Mouse (Mus musculus) forebrain, embryonic 10.5 days (tissue): ENCODE data around the gene Mrpl39. TPM values are rescaled to one million over a fixed set of nuclear protein-coding genes. Genes with fewer than 3 reads are reported as not detected.

Experiments
- DNase-seq: peaks from one replicate; pipeline ENCODE4 v3.0.0-alpha.2; 2017; ENCODE audit warnings: low spot score; ENCODE audit errors: extremely low spot score
- H3K27ac ChIP-seq: fragments of 300-500 bp; sonication (generic); 2 replicates; pipeline ENCODE4 v1.5.1; 2016; ENCODE audit warnings: mild to moderate bottlenecking
- H3K27me3 ChIP-seq: fragments of 300-500 bp; sonication (generic); 2 replicates; pipeline ENCODE4 v1.6.1; 2016; ENCODE audit warnings: mild to moderate bottlenecking; ENCODE audit not compliant: poor library complexity, severe bottlenecking
- H3K36me3 ChIP-seq: fragments of 300-500 bp; sonication (generic); replicated peaks from 2 replicates; pipeline ENCODE4 v1.6.1; 2016; ENCODE audit warnings: mild to moderate bottlenecking, moderate library complexity
- H3K4me1 ChIP-seq: fragments of 300-500 bp; sonication (generic); 2 replicates; pipeline ENCODE4 v1.6.1; 2016
- H3K4me3 ChIP-seq: fragments of 300-500 bp; sonication (generic); 2 replicates; pipeline ENCODE4 v1.5.1; 2016; ENCODE audit warnings: mild to moderate bottlenecking, moderate library complexity
- H3K9me3 ChIP-seq: fragments of 300-500 bp; sonication (generic); 2 replicates; pipeline ENCODE4 v1.6.1; 2016; ENCODE audit warnings: mild to moderate bottlenecking, moderate library complexity
- WGBS: fragments of 180-500 bp; shearing (Covaris S2); methylation state at CpG from one replicate; pipeline ENCODE4 v1.1.7; 2016; 5-methylcytosine and 5-hydroxymethylcytosine counted together
- polyA plus RNA-seq: library from polyadenylated mRNA; unstranded; fragments of >200 nt; fragmentation: Nextera tagmentation; extraction: Ambion mirVana; gene quantifications from 2 replicates; pipeline ENCODE4 v1.2.1, GENCODE M21; 2016

Mrpl39 gene
- 60.5 and 61.0 TPM in 2 replicates for polyA plus RNA-seq

DNA sequence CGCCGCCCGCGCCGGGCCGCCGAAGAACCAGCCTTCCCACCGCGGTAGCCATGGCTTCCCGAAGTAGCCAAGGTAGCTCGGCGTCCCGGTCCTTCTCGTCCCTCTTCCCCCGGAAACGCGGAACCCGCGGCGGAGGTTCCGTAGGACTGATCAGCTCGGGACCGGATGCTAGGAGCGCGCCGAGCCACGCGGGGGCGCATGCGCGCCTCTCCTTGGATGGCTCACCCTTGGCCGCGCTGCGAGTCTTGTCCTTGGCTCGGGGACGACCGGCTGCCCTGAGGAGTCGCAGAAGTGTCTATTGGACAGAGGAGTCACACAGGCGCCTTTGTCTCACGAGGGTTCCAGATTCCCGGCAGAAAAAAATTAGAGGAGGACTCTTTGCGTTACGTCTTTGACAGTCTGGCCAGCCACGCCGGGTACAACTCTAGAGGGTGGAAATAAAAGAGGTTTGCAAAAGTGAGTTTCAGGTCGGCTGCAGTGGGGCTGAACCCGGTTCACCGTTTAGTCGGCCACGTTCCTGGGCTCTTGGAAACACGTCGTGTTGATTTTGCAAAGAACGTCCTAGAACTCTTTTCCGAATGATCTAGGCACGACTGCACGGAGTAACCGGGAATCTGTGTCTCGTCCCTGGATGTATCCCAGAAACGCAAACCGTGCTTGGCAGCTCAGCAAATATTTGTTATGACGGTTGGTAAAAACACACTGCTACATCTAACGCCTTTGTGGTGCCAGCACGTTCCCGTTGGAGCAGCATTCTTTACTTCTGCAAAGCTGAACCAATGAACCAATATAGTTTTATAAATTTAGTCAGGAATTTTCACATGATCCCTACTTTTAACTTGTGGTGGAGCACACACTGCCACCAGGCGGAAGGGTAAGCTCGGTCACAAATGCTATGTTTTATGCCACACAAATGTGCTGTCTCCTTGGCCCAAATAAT lies at the start of gene Mrpl39:
TSS of gene Mrpl39 (minus strand) at position 577 of the 940 bp plus-strand sequence.
- Histone ChIP-seq H3K4me3 (peak within 1 kb of the TSS; percentile 80), H3K27ac (peak within 1 kb of the TSS; percentile 91), H3K36me3 (peaks cover 26% of the 10 kb centered on the region), H3K9me3 (no peaks in the 10 kb centered on the region), H3K4me1 (peaks cover 7% of the 10 kb centered on the region), H3K27me3 (no peaks in the 10 kb centered on the region)
- DNase-seq = peak; percentile 97
- 2% methylated on average over 66 of the region's 66 CpGs for WGBS

DNA sequence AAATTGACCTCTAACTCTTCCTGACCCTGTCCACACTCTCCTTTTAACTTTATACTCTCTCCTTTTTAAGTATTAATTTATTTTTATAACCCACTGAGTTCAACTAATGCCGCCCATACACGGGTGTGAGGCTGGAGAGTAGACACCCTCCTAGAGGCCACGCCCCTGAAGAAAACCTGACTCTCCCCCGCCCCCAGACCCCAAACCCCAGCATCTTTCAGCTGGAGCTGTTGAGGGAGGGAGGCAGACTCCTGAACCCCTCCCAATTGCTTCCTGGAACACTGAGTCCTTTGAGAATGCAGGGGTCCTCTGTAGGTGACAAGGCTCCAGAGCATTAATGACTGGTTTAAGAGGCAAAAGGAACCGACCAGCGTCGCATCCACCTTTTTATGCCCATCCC lies 49.4 kb upstream of the Mrpl39 start:
- no peak for DNase-seq
- H3K36me3 ChIP-seq = peaks cover 17% of the 10 kb centered on the region
- peaks cover 14% of the 10 kb centered on the region for H3K4me1 ChIP-seq
- H3K27ac ChIP-seq = no peak overlapping the region
- H3K27me3 ChIP-seq = no peaks in the 10 kb centered on the region
- 9% methylated on average over 7 of the region's 7 CpGs for WGBS
- no peaks in the 10 kb centered on the region; the same call in 1 of the 2 replicates for H3K9me3 ChIP-seq
- H3K4me3 ChIP-seq = no peak overlapping the region

DNA sequence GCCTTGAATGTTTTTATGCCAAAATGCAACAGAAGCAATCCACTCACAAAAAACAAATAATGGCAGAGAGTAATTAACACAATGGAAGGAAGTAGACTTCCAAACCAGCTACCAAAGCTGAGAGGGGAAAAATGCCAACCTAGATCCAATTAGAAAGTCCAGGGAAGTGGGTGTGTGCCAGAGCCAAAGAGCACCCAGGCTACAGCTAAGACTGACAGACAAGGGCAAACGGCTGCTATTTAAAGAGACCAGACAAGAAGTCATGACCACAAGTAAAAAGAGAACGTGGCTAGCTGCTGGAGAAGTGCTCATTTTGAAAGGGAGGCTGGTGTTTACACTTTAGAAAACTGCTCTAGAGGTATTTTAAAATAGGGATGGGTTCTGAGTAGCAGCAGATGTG lies 47.7 kb upstream of the Mrpl39 start:
- no peak for DNase-seq
- Histone ChIP-seq H3K27me3 (no peaks in the 10 kb centered on the region), H3K9me3 (peaks cover 3% of the 10 kb centered on the region; the same call in 1 of the 2 replicates), H3K27ac (no peak overlapping the region), H3K4me1 (peaks cover 14% of the 10 kb centered on the region), H3K36me3 (peaks cover 27% of the 10 kb centered on the region), H3K4me3 (no peak overlapping the region)
- WGBS = 70% methylated on average over 2 of the region's 2 CpGs

DNA sequence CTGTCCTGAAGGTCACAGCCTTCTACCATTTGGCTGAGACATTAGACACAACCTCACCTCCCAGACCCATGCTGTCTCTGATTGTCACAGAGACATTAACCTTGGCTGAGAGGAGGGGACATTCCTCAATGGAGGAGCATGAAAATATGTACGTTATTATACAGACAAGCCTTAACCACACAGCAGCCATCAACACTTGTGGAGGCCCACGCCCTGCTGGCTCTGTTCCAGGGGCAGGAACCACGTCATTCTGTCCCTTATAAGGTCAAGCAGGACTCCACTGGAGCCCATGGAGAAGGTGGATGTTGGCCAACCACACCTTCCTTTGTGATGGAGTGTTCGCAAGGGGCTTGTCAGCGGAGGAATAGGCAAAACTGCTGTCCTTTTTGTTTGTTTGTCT lies 44.2 kb upstream of the Mrpl39 start:
- no peak for DNase-seq

DNA sequence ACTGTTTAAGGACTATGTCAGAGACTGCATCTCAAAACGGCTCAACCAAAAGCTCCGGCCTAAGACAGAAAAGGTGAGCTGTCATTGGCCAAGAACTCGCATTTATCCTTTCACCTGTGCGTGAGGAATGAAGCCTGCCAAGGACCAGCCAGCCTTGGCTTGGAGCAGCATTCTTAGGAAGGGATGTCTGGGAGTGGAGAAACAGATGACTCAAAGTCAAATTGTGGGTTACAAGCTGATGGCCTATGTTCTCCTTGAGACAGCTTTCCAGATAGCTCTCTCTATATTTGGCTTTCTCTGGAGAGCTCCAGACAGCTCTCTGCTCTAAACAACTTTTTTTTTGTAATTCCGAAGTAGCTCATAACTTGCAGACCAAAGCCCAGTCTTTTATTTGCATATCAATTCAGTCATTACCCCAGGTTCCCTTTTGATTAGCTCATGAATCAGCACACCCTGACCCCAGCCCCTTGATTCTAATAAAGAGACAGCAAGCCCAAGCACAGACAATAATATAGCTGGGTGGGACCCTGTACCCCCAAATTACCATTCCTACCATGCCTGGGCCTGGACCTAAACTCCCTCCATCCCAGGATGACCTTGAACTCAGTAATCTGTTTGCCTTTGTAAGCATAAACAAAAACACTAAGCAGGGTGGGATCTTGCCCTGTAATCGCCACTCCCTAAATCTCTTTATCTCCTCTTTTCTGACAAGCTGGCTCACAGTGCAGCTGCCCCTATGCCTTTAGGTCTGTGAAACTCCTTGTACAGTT lies 43.5 kb upstream of the Mrpl39 start:
- H3K27ac ChIP-seq = no peak overlapping the region
- H3K27me3 ChIP-seq = 0 out of 2 replicates have a peak, but pooled peaks cover 8% of the 10 kb centered on the region
- peaks cover 18% of the 10 kb centered on the region for H3K4me1 ChIP-seq
- no peak overlapping the region for H3K4me3 ChIP-seq
- H3K36me3 ChIP-seq = peaks cover 23% of the 10 kb centered on the region
- 89% methylated on average over 6 of the region's 6 CpGs for WGBS
- DNase-seq = no peak
- peaks cover 3% of the 10 kb centered on the region; the same call in 1 of the 2 replicates for H3K9me3 ChIP-seq

More for the DNA sequence above, 44.2 kb upstream of the Mrpl39 start:
- Histone ChIP-seq H3K4me1 (peaks cover 23% of the 10 kb centered on the region), H3K27me3 (0 out of 2 replicates have a peak, but pooled peaks cover 8% of the 10 kb centered on the region), H3K4me3 (no peak overlapping the region), H3K36me3 (peaks cover 23% of the 10 kb centered on the region), H3K9me3 (peaks cover 3% of the 10 kb centered on the region; the same call in 1 of the 2 replicates), H3K27ac (no peak overlapping the region)
- 87% methylated on average over 5 of the region's 5 CpGs for WGBS

DNA sequence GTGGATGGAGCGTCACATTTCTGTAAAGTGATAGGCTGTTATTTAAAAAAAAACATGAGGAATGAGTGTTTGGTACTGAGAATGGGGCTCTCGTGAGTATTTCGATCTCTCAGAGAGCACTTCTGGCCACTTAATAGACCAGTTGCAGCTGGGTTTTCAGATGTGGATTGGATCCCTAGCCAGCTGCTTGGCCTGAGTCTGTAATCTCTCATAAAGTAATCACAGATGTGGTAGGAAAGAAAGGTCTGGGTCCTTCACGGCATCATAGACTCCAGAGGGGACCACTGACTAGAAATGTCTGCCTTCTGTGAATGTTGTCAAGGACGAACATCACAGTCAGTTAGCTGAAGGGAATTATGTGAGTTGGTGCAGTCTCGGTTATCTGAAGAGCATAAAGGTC lies 42.9 kb upstream of the Mrpl39 start:
- no peak overlapping the region for H3K4me3 ChIP-seq
- H3K27me3 ChIP-seq = 0 out of 2 replicates have a peak, but pooled peaks cover 8% of the 10 kb centered on the region
- H3K36me3 ChIP-seq = peaks cover 23% of the 10 kb centered on the region
- H3K27ac ChIP-seq = no peak overlapping the region
- DNase-seq = no peak
- H3K9me3 ChIP-seq = peaks cover 3% of the 10 kb centered on the region; the same call in 1 of the 2 replicates
- peaks cover 23% of the 10 kb centered on the region for H3K4me1 ChIP-seq
- WGBS = 86% methylated on average over 6 of the region's 6 CpGs

DNA sequence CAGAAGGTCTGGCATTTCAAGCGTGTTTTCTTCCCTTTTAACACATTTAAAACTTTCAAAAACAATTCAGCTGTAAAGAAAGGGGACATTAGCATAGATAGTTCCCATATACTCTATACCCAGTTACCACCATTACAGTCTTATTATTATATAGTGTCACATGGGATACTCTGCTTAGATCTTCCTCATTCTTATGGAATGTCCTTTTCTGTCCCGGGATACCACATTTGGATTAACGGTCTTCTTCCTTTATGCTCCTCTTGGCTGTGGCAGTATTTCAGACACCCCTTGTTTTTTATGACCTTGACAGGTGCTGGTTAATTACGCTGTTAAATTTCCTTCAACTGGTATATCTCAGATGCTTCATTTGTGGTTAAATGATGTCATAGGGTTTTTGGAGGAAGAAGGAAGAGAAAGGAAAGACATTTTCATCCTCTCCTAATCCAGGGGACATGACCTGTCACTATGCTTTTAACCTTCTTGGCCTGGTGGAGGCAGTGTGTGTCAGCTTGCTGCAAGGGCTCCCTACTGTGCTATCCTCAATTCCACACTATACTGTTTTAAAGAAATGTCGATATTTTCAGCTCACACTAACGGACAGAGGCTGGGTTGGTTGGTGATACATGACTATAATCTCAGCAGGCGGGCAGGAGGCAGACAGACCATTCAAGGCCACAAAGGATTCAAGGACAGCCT lies 40.7 kb upstream of the Mrpl39 start:
- H3K9me3 ChIP-seq = peaks cover 3% of the 10 kb centered on the region; the same call in 1 of the 2 replicates
- 65% methylated on average over 7 of the region's 7 CpGs for WGBS
- peaks cover 35% of the 10 kb centered on the region for H3K4me1 ChIP-seq
- H3K27me3 ChIP-seq = 0 out of 2 replicates have a peak, but pooled peaks cover 8% of the 10 kb centered on the region
- peak overlapping the region; percentile 63; the same call in 1 of the 2 replicates for H3K4me3 ChIP-seq
- peaks cover 23% of the 10 kb centered on the region for H3K36me3 ChIP-seq
- DNase-seq = no peak
- no peak overlapping the region for H3K27ac ChIP-seq

DNA sequence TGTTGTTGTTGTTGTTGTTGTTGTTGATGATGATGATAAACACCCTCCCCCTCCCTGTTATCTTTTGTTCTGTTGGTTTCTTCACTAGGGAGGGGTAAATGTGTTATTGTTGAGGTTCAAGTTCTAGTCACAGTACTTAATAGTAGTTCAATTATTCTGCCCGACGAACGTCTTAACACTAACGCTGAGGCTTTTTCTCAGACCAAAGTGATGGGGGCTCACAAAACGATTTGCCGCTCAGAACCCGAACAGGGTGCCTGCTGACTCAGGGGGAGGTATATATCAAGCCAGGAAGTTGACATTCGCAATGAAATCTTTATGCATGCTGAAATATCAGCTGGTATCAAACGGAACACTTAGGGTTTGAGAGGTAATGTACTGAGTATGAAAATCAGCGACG lies 39.8 kb upstream of the Mrpl39 start:
- peaks cover 35% of the 10 kb centered on the region for H3K4me1 ChIP-seq
- H3K27me3 ChIP-seq = 0 out of 2 replicates have a peak, but pooled peaks cover 8% of the 10 kb centered on the region
- no peak for DNase-seq
- 38% methylated on average over 11 of the region's 11 CpGs for WGBS
- peaks cover 23% of the 10 kb centered on the region for H3K36me3 ChIP-seq
- H3K9me3 ChIP-seq = peaks cover 3% of the 10 kb centered on the region; the same call in 1 of the 2 replicates
- H3K27ac ChIP-seq = peak overlapping the region; percentile 89
- peak overlapping the region; percentile 63 for H3K4me3 ChIP-seq

DNA sequence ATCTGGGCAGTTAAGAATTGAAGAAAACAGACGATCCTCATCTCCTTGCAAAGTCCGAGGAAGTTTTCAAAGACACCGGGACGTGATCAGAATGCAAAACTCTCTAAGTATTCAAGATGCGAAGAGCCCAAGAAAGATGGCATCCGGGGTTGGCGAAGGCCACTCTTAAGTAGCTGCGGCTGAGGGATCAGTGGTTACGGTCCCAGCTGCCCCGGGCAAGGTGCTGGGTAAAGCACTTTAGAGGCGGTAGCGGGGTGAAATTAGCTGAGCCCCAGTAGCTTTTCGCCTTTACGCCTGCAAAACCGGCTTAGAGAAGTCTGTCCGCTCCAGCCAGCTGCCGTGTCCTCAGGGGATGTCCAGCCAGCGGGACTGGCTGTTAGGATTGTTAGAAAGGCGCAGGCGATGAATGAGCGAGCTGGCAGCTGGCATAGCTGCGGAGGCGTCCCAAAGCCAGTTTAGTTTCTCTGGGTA lies 39.3 kb upstream of the Mrpl39 start:
- Histone ChIP-seq H3K9me3 (peaks cover 3% of the 10 kb centered on the region; the same call in 1 of the 2 replicates), H3K36me3 (peaks cover 20% of the 10 kb centered on the region), H3K27me3 (0 out of 2 replicates have a peak, but pooled peaks cover 8% of the 10 kb centered on the region), H3K4me3 (peak overlapping the region; percentile 63), H3K27ac (peak overlapping the region; percentile 89), H3K4me1 (peaks cover 35% of the 10 kb centered on the region)
- DNase-seq = peak; percentile 69
- under 1% methylated on average over 23 of the region's 23 CpGs for WGBS

DNA sequence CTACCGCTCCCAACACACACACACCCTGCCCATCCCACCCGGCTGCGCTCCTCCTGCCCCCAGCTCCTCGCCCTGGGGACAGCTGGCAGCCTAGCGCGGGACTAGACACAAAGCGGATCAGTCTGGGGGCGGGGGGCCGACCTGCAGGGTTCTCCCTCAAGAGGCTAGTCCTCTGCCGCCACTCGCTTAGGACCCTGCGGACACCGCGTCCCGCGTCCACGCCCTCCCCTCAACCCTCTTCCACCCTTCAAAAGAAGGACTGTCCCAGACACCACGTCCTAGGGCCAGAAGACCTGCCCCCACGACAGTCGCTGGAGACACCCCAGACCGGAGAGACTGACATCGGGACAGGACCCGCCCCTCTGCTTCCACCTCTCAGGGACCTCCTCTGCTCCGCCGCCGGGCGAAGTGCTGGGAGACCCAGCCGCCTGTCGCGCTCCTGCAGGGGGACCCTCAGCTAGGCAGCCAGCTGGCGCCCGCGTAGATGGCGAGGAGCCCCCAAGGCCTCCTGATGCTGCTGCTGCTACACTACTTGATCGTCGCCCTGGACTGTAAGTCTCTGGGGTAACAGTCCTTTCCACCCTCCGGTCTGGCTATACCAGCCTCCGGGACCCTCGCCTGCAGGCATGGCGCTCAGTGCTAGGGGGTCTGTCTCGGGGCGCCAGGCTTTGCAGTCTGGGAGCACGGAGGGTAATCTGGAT lies 38.6 kb upstream of the Mrpl39 start, which contains the start of gene Jam2:
TSS of gene Jam2 (plus strand) at position 121 of the 701 bp plus-strand sequence.
- Histone ChIP-seq H3K27me3 (0 out of 2 replicates have a peak, but pooled peaks cover 8% of the 10 kb centered on the region), H3K9me3 (peaks cover under 1% of the 10 kb centered on the region; the same call in 1 of the 2 replicates), H3K27ac (peak within 1 kb of the TSS; percentile 89), H3K4me1 (peaks cover 35% of the 10 kb centered on the region), H3K4me3 (peak within 1 kb of the TSS; percentile 63), H3K36me3 (peaks cover 13% of the 10 kb centered on the region)
- DNase-seq = peak; percentile 83
- WGBS = under 1% methylated on average over 43 of the region's 43 CpGs

DNA sequence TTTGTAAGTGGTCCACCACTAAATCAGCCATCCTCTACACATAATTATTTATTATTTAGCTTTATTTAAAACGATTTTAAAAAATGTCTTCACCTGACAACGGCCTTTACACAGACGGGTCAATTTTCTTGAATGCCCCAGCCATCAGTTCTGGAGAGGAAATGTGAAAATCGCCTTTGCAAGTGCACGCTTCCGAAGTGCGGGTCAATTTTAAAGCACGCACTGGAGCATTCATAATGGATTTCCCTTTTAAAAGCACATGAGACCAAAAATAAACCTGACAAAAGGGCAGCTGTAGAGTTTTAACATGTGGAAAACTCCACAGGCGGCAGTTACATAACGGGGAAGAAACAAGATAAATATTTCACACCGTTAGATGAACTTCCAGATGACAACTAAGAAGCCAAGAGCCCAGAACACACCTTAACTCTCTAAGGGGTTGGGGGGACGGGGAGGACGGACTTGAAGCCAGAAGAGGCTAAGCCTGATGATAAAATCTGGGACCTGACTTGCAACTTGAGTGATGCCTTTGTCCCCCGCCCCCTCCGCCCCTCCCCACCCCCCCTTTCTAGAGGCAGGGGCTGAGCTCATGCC lies 37.8 kb upstream of the Mrpl39 start:
- Histone ChIP-seq H3K36me3 (peaks cover 5% of the 10 kb centered on the region), H3K27ac (peak overlapping the region; percentile 89), H3K4me1 (peaks cover 35% of the 10 kb centered on the region), H3K27me3 (0 out of 2 replicates have a peak, but pooled peaks cover 8% of the 10 kb centered on the region), H3K4me3 (peak overlapping the region; percentile 63), H3K9me3 (no peaks in the 10 kb centered on the region)
- DNase-seq = peak; percentile 67
- WGBS = 1% methylated on average over 15 of the region's 15 CpGs
